Mouse (Mus musculus): ENCODE results near the gene Shc4. TPM values are rescaled to one million over a fixed set of nuclear protein-coding genes. Genes with fewer than 3 reads are reported as not detected.

Shc4 gene
- polyA plus RNA-seq, 1 experiment from 2014 or later, result 1.2 TPM

- no peaks in the 10 kb centered on the region for H3K9me3 ChIP-seq (ENCODE audit: control insufficient read depth, low read length)
- H3K27me3 ChIP-seq (ENCODE audit: control insufficient read depth, insufficient read depth, low read length), result no peaks in the 10 kb centered on the region
- no peak overlapping the region for H3K4me3 ChIP-seq (ENCODE audit: control insufficient read depth in 1 of 2, insufficient read depth in 1 of 2, low read depth in 1 of 2, low read length in 2 of 2)
- H3K36me3 ChIP-seq (ENCODE audit: control insufficient read depth, insufficient read depth, low read length), result no peaks in the 10 kb centered on the region
- no peak overlapping the region for H3K27ac ChIP-seq (replicated peaks in 1 of 2; ENCODE audit: control insufficient read depth in 1 of 2, insufficient read depth in 1 of 2, low read depth in 2 of 2, low read length in 2 of 2)
- peak overlapping the region; percentile 35 for H3K4me2 ChIP-seq (ENCODE audit: low read length)
- WGBS, result 7% methylated on average over 5 of the region's 5 CpGs
- 0 out of 2 replicates have a peak overlapping the region, but pooled peaks have one; percentile 2 for H3K9ac ChIP-seq (ENCODE audit: low read length)
- peaks cover 0 to 6% of the 10 kb centered on the region in 2 experiments; a peak in 2 of 4 replicates for H3K4me1 ChIP-seq (ENCODE audit: control insufficient read depth in 2 of 2, insufficient read depth in 2 of 2, low read length in 2 of 2)
- no peak for ATAC-seq (ENCODE audit: insufficient number of reproducible peaks, insufficient read depth, low FRiP score, low read depth)
Observed at GRCm38 (mm10) chr2:125667184-125667583, 56.8 kb downstream of the Shc4 start.

GRCm38 (mm10) chr2:125666668-125667067, 57.3 kb downstream of the Shc4 start:
- Histone ChIP-seq H3K36me3 (ENCODE audit: control insufficient read depth, insufficient read depth, low read length) (no peaks in the 10 kb centered on the region), H3K9me3 (ENCODE audit: control insufficient read depth, low read length) (no peaks in the 10 kb centered on the region), H3K27ac (replicated peaks in 1 of 2; ENCODE audit: control insufficient read depth in 1 of 2, insufficient read depth in 1 of 2, low read depth in 2 of 2, low read length in 2 of 2) (no peak overlapping the region), H3K4me2 (ENCODE audit: low read length) (no peak overlapping the region), H3K4me1 (ENCODE audit: control insufficient read depth in 2 of 2, insufficient read depth in 2 of 2, low read length in 2 of 2) (peaks cover 0 to 6% of the 10 kb centered on the region in 2 experiments; a peak in 2 of 4 replicates), H3K9ac (ENCODE audit: low read length) (no peak overlapping the region), H3K4me3 (ENCODE audit: control insufficient read depth in 1 of 2, insufficient read depth in 1 of 2, low read depth in 1 of 2, low read length in 2 of 2) (no peak overlapping the region), H3K27me3 (ENCODE audit: control insufficient read depth, insufficient read depth, low read length) (no peaks in the 10 kb centered on the region)
- ATAC-seq (ENCODE audit: insufficient number of reproducible peaks, insufficient read depth, low FRiP score, low read depth), result no peak
- 58% methylated on average over 4 of the region's 4 CpGs for WGBS

GRCm38 (mm10) chr2:125665909-125666308, 58.0 kb downstream of the Shc4 start:
- Histone ChIP-seq H3K4me2 (ENCODE audit: low read length) (no peak overlapping the region), H3K4me1 (ENCODE audit: control insufficient read depth in 2 of 2, insufficient read depth in 2 of 2, low read length in 2 of 2) (peaks cover 1 to 6% of the 10 kb centered on the region in 2 experiments; a peak in 3 of 4 replicates), H3K36me3 (ENCODE audit: control insufficient read depth, insufficient read depth, low read length) (no peaks in the 10 kb centered on the region), H3K4me3 (ENCODE audit: control insufficient read depth in 1 of 2, insufficient read depth in 1 of 2, low read depth in 1 of 2, low read length in 2 of 2) (no peak overlapping the region), H3K27me3 (ENCODE audit: control insufficient read depth, insufficient read depth, low read length) (no peaks in the 10 kb centered on the region), H3K9ac (ENCODE audit: low read length) (no peak overlapping the region), H3K27ac (replicated peaks in 1 of 2; ENCODE audit: control insufficient read depth in 1 of 2, insufficient read depth in 1 of 2, low read depth in 2 of 2, low read length in 2 of 2) (no peak overlapping the region), H3K9me3 (ENCODE audit: control insufficient read depth, low read length) (no peaks in the 10 kb centered on the region)
- 82% methylated on average over 4 of the region's 4 CpGs for WGBS
- ATAC-seq (ENCODE audit: insufficient number of reproducible peaks, insufficient read depth, low FRiP score, low read depth), result no peak

GRCm38 (mm10) chr2:125665213-125665612, 58.7 kb downstream of the Shc4 start:
- H3K36me3 ChIP-seq (ENCODE audit: control insufficient read depth, insufficient read depth, low read length), result no peaks in the 10 kb centered on the region
- no peak for ATAC-seq (ENCODE audit: insufficient number of reproducible peaks, insufficient read depth, low FRiP score, low read depth)

GRCm38 (mm10) chr2:125662517-125662916, 61.4 kb downstream of the Shc4 start:
- H3K4me2 ChIP-seq (ENCODE audit: low read length), result no peak overlapping the region
- WGBS, result 75% methylated on average over 3 of the region's 3 CpGs
- no peaks in the 10 kb centered on the region for H3K36me3 ChIP-seq (ENCODE audit: control insufficient read depth, insufficient read depth, low read length)

More at GRCm38 (mm10) chr2:125665213-125665612, 58.7 kb downstream of the Shc4 start:
- WGBS, result 87% methylated on average over 5 of the region's 5 CpGs
- H3K4me2 ChIP-seq (ENCODE audit: low read length), result no peak overlapping the region
- H3K27ac ChIP-seq (replicated peaks in 1 of 2; ENCODE audit: control insufficient read depth in 1 of 2, insufficient read depth in 1 of 2, low read depth in 2 of 2, low read length in 2 of 2), result no peak overlapping the region
- no peaks in the 10 kb centered on the region for H3K9me3 ChIP-seq (ENCODE audit: control insufficient read depth, low read length)
- peaks cover 4 to 6% of the 10 kb centered on the region in 2 experiments; a peak in 3 of 4 replicates for H3K4me1 ChIP-seq (ENCODE audit: control insufficient read depth in 2 of 2, insufficient read depth in 2 of 2, low read length in 2 of 2)
- no peak overlapping the region for H3K9ac ChIP-seq (ENCODE audit: low read length)
- H3K4me3 ChIP-seq (ENCODE audit: control insufficient read depth in 1 of 2, insufficient read depth in 1 of 2, low read depth in 1 of 2, low read length in 2 of 2), result no peak overlapping the region
- H3K27me3 ChIP-seq (ENCODE audit: control insufficient read depth, insufficient read depth, low read length), result no peaks in the 10 kb centered on the region

GRCm38 (mm10) chr2:125661156-125661555, 62.8 kb downstream of the Shc4 start:
- ATAC-seq (ENCODE audit: insufficient number of reproducible peaks, insufficient read depth, low FRiP score, low read depth), result no peak
- H3K27ac ChIP-seq (replicated peaks in 1 of 2; ENCODE audit: control insufficient read depth in 1 of 2, insufficient read depth in 1 of 2, low read depth in 2 of 2, low read length in 2 of 2), result no peak overlapping the region
- peak overlapping the region; percentile 33 to 36; a peak in 2 of 4 replicates for H3K4me3 ChIP-seq (ENCODE audit: control insufficient read depth in 1 of 2, insufficient read depth in 1 of 2, low read depth in 1 of 2, low read length in 2 of 2)
- H3K9me3 ChIP-seq (ENCODE audit: control insufficient read depth, low read length), result no peaks in the 10 kb centered on the region
- H3K27me3 ChIP-seq (ENCODE audit: control insufficient read depth, insufficient read depth, low read length), result no peaks in the 10 kb centered on the region
- H3K4me2 ChIP-seq (ENCODE audit: low read length), result peak overlapping the region; percentile 71
- 72% methylated on average over 4 of the region's 4 CpGs for WGBS
- H3K36me3 ChIP-seq (ENCODE audit: control insufficient read depth, insufficient read depth, low read length), result no peaks in the 10 kb centered on the region
- H3K9ac ChIP-seq (ENCODE audit: low read length), result peak overlapping the region; percentile 62; the same call in 1 of the 2 replicates
- H3K4me1 ChIP-seq (ENCODE audit: control insufficient read depth in 2 of 2, insufficient read depth in 2 of 2, low read length in 2 of 2), result peaks cover 0 to 4% of the 10 kb centered on the region in 2 experiments; a peak in 1 of 4 replicates

More at GRCm38 (mm10) chr2:125662517-125662916, 61.4 kb downstream of the Shc4 start:
- H3K4me1 ChIP-seq (ENCODE audit: control insufficient read depth in 2 of 2, insufficient read depth in 2 of 2, low read length in 2 of 2), result peaks cover 4 to 6% of the 10 kb centered on the region in 2 experiments; a peak in 3 of 4 replicates
- no peak overlapping the region for H3K4me3 ChIP-seq (ENCODE audit: control insufficient read depth in 1 of 2, insufficient read depth in 1 of 2, low read depth in 1 of 2, low read length in 2 of 2)
- no peaks in the 10 kb centered on the region for H3K27me3 ChIP-seq (ENCODE audit: control insufficient read depth, insufficient read depth, low read length)
- ATAC-seq (ENCODE audit: insufficient number of reproducible peaks, insufficient read depth, low FRiP score, low read depth), result no peak
- no peak overlapping the region for H3K27ac ChIP-seq (replicated peaks in 1 of 2; ENCODE audit: control insufficient read depth in 1 of 2, insufficient read depth in 1 of 2, low read depth in 2 of 2, low read length in 2 of 2)
- no peak overlapping the region for H3K9ac ChIP-seq (ENCODE audit: low read length)
- H3K9me3 ChIP-seq (ENCODE audit: control insufficient read depth, low read length), result no peaks in the 10 kb centered on the region

GRCm38 (mm10) chr2:125660537-125661130, 63.3 kb downstream of the Shc4 start:
- no peak overlapping the region for H3K27ac ChIP-seq (replicated peaks in 1 of 2; ENCODE audit: control insufficient read depth in 1 of 2, insufficient read depth in 1 of 2, low read depth in 2 of 2, low read length in 2 of 2)
- no peaks in the 10 kb centered on the region for H3K36me3 ChIP-seq (ENCODE audit: control insufficient read depth, insufficient read depth, low read length)
- H3K4me1 ChIP-seq (ENCODE audit: control insufficient read depth in 2 of 2, insufficient read depth in 2 of 2, low read length in 2 of 2), result peaks cover 0 to 4% of the 10 kb centered on the region in 2 experiments; a peak in 1 of 4 replicates
- 28% methylated on average over 20 of the region's 20 CpGs for WGBS
- no peaks in the 10 kb centered on the region for H3K27me3 ChIP-seq (ENCODE audit: control insufficient read depth, insufficient read depth, low read length)
- ATAC-seq (ENCODE audit: insufficient number of reproducible peaks, insufficient read depth, low FRiP score, low read depth), result 0 out of 2 replicates have a peak, but pooled peaks have one; percentile 59
- peak overlapping the region; percentile 33 to 36 for H3K4me3 ChIP-seq (ENCODE audit: control insufficient read depth in 1 of 2, insufficient read depth in 1 of 2, low read depth in 1 of 2, low read length in 2 of 2)
- no peaks in the 10 kb centered on the region for H3K9me3 ChIP-seq (ENCODE audit: control insufficient read depth, low read length)
- H3K9ac ChIP-seq (ENCODE audit: low read length), result peak overlapping the region; percentile 62
- H3K4me2 ChIP-seq (ENCODE audit: low read length), result peak overlapping the region; percentile 71
